Mouse (Mus musculus): ENCODE measurements around the gene Zswim8.
"Not testable (repeated sequence)": the region's sequence is repeated elsewhere in the genome, so short reads cannot be mapped to it uniquely, and the experiment has no call there.

Gene Zswim8

DNA sequence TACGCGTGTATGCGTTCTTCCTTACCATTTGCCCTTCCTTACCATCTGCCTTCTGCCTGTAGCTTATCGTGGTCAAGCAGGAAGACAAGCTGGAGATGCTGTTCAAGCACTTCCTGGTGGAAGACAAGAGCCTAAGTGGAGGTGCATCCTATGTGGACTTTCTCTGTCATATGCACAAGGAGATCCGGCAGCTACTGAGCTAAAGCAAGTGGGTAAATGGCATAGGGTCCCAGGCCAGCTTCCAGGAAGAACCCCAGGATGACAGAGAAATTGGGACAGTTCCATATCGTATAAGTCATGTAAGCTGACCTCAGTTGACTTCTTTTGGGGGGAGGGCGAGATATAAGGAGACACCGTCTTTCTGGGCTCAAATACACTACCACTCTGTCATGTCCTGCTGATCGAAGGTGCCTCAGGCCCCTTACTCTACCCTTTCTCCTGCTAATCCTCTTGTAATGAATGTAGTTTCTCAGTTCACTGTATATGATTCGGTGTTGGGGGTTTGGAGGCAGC lies 13.7 kb upstream of the Zswim8 start:
- DNase-seq (ENCODE audit: extremely low spot score, low spot score): no peak

DNA sequence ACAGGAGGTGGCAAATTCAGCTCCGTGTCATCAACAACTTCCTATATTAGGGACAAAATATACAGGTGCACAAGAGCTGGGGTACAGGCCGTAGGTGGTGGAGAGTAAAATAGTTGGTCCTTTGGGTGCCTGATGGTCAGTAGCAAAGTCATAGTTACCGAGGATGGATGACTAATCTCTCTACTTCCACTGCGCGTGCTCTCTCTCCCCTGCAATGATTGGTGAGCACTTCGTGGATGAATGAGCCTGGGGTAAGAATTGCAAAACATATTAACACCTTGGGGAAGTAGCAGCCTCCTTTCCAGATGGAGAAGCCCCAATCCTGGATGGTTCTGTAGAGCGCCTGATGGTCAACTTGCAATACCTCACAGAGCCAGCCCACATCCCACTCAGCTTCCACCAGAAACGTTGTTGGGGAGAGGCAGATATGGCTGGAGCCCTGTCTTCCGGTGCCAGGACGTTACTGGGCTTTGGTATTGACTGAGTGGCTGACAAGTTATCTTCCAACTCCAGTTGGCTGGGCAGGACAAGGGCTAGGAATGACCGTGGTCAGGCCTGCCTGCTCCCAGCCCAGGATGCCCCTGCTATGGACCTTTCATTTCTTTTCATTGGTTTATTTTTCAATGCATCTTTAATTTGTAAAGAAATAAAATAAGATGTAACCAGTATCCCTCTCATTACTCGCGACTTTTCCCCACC lies 13.0 kb upstream of the Zswim8 start:
- DNase-seq (ENCODE audit: extremely low spot score, low spot score): no peak

DNA sequence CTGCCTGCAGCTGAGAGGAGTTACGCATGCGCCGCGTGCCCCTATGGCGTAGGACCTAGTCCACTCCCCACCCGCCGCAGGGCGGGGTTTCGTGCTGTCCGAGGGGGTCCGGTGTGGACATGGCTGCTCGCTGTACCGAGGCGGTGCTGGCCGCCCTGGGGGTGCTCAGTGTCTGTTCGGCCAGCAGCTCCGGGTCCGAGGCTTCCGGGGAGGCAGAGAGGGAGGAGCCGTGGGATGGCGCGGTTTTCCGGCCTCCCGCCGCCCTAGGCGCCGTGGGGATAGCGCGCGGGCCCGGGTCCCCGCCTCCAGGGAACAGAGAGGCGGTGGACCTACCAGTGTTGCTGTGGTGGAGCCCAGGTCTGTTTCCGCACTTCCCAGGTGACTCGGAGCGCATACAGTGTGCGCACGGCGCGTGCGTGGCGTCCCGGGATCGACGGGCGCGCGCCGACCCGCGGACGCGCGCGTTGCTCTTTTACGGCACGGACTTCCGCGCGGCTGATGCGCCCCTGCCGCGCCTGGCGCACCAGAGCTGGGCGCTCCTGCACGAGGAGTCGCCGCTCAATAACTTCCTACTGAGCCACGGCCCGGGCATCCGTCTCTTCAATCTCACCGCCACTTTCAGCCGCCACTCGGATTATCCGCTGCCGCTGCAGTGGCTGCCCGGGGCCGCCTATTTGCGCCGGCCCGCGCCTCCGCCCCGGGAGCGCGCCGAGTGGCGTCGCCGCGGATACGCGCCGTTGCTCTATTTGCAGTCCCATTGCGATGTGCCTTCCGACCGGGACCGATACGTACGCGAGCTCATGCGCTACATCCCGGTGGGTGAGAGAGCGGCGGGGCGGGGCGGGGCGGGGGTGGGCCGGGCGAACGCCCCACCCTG lies 12.2 kb upstream of the Zswim8 start, which contains the start of gene Fut11:
Gene Fut11, plus strand, starts transcription at position 85 of the 877 bp plus-strand sequence.
- peak; percentile 87 for DNase-seq (ENCODE audit: extremely low spot score, low spot score)

DNA sequence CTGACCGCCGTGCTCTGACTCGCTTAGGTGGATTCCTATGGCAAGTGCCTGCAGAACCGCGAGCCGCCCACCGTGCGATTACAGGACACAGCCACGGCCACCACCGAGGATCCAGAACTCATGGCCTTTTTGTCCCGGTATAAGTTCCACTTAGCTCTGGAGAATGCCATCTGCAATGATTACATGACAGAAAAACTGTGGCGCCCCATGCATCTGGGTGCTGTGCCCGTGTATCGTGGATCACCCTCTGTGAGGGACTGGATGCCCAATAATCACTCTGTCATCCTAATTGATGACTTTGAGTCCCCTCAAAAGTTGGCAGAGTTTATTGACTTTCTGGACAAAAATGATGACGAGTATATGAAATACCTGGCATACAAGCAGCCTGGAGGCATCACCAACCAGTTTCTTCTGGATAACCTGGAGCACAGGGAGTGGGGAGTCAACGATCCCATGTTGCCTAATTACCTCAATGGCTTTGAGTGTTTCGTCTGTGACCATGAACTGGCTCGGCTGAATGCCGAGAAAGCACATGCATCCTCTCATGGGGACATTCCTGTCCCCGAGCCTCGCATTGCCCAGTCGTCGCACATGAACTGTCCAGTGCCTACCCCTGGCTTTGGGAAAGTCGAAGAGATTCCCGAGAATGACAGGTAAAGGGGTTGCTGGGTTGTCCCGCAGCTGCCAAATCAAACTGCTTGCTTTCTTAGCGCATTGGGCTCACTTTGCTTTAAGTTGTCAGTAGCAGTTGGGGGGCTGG lies 11.4 kb upstream of the Zswim8 start:
- DNase-seq (ENCODE audit: extremely low spot score, low spot score): no peak

DNA sequence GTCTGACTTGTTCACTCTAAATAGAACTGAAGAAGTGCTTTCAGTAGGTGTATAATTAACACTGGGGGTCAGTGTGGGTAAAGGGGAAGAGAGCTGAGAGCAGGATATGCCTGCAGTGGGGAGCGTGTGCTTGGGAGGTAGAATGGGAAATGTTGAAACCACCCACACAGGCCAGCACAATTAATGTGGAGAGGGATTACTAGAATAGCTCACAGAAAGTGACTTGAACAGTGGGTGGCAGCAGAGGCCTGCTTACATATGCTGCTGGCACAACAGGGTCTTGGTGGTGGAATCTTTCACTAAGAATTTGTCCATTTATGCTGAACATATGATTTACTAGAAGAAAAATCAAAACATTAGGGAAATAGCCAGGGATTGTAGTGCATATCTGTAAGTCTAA lies 10.4 kb upstream of the Zswim8 start:
- DNase-seq (ENCODE audit: extremely low spot score, low spot score): no peak

DNA sequence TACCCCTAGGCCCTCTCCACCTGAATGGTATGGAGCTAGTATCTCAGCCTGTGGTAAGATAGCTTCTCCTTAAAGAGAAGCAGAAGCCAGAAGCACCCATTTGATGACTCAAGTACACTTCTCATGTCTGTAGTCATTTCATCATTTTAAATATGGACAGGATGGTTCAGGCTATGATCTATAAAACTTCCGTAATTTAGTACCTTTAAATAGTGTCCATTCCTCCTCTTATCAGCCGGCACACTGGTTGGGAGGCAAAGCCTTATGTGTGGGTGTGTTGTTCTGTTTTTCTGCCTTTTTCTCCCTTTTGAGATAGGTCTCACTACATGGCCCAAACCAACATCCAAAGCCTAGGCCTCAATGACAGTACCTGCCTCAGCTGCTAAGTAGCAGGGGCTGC lies 8.8 kb upstream of the Zswim8 start:
- no peak for DNase-seq (ENCODE audit: extremely low spot score, low spot score)

DNA sequence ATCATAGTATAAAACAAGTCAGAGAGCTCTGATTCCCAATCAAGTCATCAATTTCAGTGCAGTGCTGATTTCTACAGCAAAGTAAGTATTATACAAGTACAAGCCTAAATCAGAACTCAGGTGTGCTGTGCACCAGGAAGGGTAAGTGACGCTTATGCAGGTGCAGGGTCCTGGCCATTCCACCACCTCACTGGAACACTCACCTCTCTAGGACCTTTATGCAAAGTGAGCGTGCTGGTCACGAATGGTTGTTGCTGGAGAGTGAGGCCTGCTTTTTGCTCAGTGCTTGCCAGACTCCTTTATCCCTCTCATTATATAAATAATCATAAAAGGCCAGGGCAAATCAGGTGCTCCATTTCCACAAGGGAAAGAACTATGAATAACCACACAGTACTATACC lies 7.0 kb upstream of the Zswim8 start:
- DNase-seq (ENCODE audit: extremely low spot score, low spot score): no peak

DNA sequence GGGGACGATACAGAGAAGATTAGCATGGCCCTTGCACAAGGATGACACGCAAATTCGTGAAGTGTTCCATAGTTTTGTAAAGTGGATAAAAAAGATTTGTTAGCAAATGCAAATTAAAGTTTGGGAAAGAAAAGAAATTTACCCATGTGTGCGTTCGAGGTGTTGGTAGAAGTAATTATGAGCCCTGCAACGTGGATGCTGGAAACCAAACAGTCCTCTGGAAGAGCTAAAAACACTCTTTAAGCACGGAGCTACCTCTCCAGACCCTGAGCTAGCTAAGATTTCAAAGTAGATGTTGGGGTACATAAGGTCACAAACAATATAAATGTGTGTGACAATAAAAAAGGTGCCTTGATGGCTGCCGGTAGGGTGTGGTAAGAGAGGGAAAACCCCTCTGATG lies 5.8 kb upstream of the Zswim8 start:
- DNase-seq (ENCODE audit: extremely low spot score, low spot score): no peak

DNA sequence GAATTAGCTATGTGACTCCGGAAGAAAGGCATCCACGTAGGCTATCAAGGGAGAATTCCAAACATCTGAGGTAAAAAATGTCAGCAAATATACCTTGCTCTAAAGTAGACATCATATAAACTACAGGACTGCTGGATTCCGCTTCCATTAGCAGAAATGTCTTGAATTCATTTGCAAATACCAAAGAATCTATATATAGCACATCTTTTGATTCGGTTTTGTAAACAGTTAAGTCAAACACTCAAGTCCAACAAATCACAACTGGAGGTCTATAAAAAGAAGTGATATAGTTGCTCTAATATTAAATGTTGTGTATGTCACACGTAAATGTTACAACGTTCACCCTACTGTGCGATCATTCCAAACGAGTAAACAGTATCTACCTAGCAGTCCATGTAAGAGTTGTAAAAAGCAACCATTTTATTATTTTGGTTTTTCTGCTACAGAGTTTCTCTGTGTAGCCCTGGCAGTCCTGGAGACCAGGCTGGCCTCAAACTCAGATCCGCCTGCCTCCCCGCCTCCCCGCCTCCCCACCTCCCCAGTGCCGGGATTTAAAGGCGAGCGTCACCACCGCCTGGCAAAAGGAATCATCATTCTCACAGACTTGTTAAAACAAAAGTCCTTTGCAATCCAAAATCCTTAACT lies 5.1 kb upstream of the Zswim8 start:
- no peak for DNase-seq (ENCODE audit: extremely low spot score, low spot score)

DNA sequence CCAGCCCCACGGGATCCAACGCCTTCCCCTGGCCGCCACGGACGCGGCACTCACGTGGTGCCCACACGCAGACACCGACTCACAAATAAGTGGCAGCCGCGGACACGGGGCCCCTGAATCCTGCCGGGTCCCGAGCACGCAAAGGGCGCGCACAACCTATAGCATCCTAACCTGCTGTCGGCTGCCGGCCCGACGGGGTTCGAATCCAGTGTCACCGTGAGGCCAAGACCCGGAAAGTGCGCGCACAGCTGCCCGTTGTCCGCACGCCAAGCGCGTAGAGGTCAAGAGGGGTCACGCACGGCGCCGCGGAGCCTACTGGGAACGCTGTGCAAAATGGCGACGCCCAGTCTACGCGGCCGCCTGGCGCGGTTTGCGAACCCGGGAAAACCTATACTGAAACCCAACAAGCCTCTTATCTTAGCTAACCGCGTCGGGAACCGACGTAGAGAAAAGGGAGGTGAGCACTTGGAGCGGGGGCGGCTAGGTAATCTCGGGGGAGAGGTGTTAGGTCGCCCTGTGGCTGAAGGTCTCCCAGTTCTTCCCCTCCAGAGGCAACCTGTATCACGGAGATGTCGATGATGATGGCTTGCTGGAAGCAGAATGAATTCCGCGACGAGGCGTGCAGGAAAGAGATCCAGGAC lies 4.5 kb upstream of the Zswim8 start, which contains the start of gene Chchd1:
Gene Chchd1, plus strand, starts transcription at position 266 of the 641 bp plus-strand sequence.
- DNase-seq (ENCODE audit: extremely low spot score, low spot score): peak; percentile 94

DNA sequence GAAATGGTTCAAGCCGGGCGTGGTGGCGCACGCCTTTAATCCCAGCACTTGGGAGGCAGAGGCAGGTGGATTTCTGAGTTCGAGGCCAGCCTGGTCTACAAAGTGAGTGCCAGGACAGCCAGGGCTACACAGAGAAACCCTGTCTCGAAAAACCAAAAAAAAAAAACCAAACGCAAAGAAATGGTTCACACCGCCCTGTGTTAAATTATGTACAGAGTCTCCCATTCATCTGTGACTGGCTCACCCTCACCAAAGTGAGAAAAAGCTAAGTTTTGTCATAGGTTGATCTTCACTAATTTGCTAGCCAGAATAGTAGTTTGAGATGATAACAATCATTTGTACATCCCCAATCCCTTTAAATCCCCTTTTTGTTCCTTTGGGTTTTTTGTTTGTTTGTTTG lies 3.9 kb upstream of the Zswim8 start:
- DNase-seq (ENCODE audit: extremely low spot score, low spot score): not testable (repeated sequence)

DNA sequence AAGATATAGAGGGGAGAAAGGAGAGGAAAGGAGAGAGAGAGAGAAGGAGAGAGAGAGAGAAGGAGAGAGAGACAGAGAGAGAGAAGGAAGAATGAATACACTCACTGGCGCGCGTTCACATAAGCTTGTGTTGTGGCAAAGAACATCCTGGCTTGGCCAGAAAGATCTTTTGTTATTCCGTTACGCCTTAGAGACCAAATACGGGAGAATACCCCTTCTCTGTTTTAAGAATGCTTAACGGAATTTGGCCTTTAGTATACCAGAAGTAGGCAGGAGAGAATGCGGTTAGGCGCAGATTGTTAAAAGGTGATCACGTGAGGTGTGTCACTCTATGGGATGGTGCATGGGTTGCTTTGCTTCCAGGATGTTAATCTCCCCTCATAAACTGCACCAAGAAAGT lies 887 bp downstream of the Zswim8 start:
- DNase-seq (ENCODE audit: extremely low spot score, low spot score): no peak

DNA sequence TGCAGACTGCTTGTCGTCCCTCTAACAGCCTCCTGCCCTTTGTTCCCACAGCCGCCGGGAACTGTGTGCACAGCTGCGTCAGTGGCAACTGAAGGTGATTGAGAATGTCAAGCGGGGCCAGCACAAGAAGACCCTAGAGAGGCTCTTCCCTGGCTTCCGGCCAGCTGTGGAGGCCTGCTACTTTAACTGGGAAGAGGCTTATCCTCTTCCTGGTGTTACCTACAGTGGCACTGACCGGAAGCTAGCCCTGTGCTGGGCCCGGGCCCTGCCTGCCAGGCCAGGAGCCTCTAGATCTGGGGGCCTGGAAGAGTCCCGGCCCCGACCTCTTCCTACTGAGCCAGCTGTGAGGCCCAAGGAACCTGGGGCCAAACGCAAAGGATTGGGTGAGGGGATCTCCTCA lies 6.5 kb downstream of the Zswim8 start:
- no peak for DNase-seq (ENCODE audit: extremely low spot score, low spot score)

DNA sequence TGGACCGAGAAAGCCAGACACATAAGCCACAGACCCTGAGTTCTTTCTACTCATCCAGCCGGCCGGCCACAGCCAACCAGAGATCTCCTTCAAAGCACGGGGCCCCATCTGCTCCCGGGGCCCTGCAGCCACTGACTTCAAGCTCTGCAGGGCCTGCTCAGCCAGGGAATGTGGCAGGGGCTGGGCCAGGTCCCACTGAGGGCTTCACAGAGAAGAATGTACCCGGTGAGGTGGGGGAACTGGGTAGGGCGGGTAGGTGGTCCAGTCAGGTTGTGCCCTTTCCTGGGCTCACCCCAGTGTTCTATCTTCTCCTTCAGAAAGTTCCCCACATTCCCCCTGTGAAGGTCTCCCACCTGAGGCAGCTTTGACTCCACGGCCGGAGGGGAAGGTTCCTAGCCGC lies 11.1 kb downstream of the Zswim8 start:
- DNase-seq (ENCODE audit: extremely low spot score, low spot score): no peak

DNA sequence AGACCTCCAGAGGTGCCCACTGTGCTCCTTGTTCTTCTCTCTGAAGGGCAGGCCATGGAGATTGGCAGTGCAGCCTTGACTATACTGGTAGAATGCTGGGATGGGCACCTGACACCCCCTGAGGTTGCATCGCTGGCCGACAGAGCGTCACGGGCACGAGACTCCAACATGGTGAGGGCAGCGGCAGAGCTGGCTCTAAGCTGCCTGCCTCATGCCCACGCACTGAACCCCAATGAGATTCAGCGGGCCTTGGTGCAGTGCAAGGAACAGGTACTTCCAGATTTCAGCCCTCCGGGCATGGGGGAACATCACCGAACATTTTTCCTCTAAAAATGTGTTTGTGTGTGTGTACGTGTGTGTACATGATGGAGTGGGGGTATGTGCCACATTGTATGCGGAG lies 12.4 kb downstream of the Zswim8 start:
- DNase-seq (ENCODE audit: extremely low spot score, low spot score): no peak

DNA sequence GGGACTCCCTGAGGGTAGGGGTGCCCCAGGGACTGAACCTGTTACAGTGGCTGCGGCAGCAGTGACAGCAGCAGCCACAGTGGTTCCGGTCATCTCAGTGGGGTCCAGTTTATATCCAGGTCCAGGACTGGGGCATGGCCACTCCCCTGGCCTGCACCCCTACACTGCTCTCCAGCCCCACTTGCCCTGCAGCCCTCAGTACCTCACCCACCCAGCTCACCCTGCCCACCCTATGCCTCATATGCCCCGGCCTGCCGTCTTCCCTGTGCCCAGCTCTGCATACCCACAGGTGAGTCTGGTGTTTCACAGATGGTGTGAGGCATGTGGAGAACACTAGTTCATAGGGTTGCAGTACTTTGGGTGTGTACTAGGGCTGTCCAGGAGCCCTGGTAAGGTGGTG lies 14.0 kb downstream of the Zswim8 start:
- DNase-seq (ENCODE audit: extremely low spot score, low spot score): no peak

DNA sequence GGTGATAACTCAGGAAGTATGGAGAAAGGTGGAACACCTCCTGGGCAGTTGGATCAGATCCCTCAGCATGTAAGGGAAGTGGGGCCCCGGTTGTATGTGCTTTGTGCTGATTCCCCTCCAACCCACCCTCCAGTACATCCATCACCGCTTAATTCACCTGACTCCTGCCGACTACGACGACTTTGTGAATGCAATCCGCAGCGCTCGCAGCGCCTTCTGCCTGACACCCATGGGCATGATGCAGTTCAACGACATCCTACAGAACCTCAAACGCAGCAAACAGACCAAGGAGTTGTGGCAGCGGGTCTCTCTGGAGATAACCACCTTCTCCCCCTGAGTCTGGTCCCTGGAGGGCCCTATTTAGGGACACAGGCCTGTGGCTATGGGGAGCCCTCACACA lies 15.7 kb downstream of the Zswim8 start:
- no peak for DNase-seq (ENCODE audit: extremely low spot score, low spot score)

DNA sequence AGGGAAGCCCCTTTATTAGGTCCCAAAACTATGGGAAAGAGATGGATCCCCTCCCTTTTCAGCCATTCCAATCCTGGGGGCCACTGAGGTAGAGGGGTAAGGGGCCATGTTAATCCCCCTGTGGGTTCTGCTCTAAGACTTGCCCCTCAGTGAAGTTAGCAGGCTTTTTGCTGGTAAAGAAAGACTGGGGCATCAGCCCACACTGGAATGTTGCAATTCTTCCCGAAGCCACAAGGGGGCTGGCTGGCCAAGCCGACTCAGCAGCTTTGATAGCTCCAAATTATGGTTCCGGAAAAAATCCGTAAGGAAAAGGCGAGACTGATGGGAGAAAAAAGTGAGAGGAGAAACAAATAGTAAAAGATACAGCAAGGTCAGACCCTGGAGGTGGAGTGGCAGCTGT lies 16.7 kb downstream of the Zswim8 start:
- DNase-seq (ENCODE audit: extremely low spot score, low spot score): peak; percentile 62

DNA sequence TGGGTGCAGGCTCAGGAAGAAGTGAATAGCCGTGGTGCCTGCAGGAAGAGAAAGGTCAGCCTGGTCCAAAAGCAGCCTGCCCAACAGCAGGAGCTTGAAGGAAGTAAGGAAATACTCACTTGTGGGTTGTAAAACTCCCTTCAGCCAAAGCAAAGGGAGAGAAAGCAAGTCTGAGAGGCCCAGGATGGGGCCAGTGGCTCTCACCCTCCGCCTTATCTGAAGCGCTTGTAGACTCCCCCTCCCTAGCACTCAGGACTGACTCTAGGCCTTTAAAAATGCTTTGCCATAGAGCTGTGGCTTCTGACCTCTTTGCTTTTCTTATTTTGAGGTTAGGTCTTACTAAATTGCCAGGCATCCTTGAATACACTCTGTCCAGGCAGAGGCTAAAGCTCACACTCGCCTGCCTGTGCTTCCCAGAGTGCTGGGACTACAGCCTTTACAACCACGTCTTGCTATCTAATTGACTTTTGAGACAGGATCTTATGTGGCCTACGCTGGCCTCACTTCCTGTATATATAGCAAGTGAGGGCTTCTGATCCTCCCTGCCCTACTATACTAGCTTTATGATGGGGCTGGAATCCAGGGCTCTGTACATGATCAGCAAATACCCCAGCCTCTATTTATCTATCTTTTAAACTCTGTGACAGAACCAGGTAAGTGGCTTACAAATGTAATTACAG lies 18.4 kb downstream of the Zswim8 start:
- no peak for DNase-seq (ENCODE audit: extremely low spot score, low spot score)

DNA sequence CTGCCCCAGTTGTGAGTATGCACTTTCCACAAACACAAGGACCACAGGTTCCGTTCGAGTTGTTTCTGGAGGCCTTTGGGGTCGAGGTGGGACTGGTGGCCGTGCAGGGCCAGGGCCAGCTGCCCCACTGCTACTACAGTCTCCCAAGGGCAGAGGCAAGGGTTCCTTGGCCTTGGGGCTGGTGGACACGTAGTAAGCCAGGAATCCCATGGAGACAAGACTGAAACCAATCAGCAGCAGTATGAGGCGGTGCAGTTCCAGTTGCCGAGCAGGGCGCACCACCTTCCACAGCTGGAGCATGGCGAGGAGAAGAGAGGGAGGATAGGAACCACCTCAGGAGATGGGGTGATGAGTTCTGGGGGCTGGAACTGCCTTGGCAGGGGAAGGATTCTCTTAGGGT lies 22.5 kb downstream of the Zswim8 start:
- DNase-seq (ENCODE audit: extremely low spot score, low spot score): no peak

Measured in neural tube, embryonic 10.5 days (tissue).